Mouse (Mus musculus) embryo, embryonic 10 days (tissue): Measurements from ENCODE around the gene Lpcat1.

Experiments used
- DNase-seq: peaks from one replicate; pipeline ENCODE4 v3.0.0-alpha.2; 2015; ENCODE audit warnings: low spot score

The Lpcat1 gene

GRCm38 (mm10) chr13:73446943-73447342 lies 20.1 kb upstream of the Lpcat1 start:
- peak; percentile 27 for DNase-seq

- DNase-seq = no peak
These were observed 19.5 kb upstream of the Lpcat1 start for GRCm38 (mm10) chr13:73447478-73447877.

- DNase-seq = no peak
These were observed 18.8 kb upstream of the Lpcat1 start for GRCm38 (mm10) chr13:73448201-73448600.

GRCm38 (mm10) chr13:73448723-73449122 lies 18.3 kb upstream of the Lpcat1 start:
- no peak for DNase-seq

- DNase-seq = no peak
These were observed 13.3 kb upstream of the Lpcat1 start for GRCm38 (mm10) chr13:73453503-73454217.

GRCm38 (mm10) chr13:73455328-73455727 lies 11.7 kb upstream of the Lpcat1 start:
- no peak for DNase-seq

- DNase-seq = no peak
These were observed 9.7 kb upstream of the Lpcat1 start for GRCm38 (mm10) chr13:73457301-73457700.

- no peak for DNase-seq
These were observed 9.3 kb upstream of the Lpcat1 start for GRCm38 (mm10) chr13:73457741-73458140.

DNA sequence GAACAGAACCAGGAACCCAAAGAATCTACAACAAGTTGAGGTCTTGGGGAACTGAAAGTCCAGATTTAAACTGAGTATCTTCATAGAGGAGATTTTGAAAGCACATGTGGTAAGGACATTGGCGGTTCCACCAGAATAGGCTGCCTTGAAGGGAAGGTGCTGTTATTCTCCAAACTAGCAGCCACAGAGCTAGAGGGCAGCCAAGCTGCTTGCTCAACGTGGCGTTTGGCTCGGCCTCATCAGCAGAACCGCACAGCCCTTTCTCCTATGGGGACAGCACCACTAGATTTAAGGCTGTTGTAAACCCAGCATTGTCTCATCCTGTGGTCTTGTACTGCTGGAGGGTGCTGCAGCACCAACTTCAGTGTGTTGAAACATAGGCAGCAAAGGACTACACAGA lies 8.3 kb upstream of the Lpcat1 start:
- DNase-seq = no peak

- DNase-seq = no peak
These were observed 7.7 kb upstream of the Lpcat1 start for GRCm38 (mm10) chr13:73459189-73459850.

- no peak for DNase-seq
These were observed 5.4 kb upstream of the Lpcat1 start for GRCm38 (mm10) chr13:73461551-73461950.

DNA sequence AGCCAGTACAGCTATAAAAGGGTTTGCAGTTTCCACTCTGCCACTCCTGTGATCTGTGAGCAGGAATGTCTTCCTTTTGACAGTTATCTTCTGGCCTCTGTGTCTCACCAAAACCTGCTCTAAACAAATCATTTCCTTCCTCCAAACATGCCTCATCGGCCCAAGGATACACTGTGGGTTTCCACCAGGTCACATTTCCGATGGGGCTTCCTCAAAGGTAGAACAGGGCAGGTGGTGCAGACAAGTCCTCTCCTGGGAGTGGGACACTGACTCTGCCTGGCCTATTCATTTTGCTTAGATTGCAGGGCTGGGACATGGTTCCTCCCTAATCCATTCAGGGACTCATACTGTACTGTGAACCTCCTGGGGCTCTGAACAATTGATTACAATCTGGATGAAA lies 1.8 kb upstream of the Lpcat1 start:
- DNase-seq = no peak

- DNase-seq = no peak
These were observed 586 bp upstream of the Lpcat1 start for GRCm38 (mm10) chr13:73466411-73466810.

DNA sequence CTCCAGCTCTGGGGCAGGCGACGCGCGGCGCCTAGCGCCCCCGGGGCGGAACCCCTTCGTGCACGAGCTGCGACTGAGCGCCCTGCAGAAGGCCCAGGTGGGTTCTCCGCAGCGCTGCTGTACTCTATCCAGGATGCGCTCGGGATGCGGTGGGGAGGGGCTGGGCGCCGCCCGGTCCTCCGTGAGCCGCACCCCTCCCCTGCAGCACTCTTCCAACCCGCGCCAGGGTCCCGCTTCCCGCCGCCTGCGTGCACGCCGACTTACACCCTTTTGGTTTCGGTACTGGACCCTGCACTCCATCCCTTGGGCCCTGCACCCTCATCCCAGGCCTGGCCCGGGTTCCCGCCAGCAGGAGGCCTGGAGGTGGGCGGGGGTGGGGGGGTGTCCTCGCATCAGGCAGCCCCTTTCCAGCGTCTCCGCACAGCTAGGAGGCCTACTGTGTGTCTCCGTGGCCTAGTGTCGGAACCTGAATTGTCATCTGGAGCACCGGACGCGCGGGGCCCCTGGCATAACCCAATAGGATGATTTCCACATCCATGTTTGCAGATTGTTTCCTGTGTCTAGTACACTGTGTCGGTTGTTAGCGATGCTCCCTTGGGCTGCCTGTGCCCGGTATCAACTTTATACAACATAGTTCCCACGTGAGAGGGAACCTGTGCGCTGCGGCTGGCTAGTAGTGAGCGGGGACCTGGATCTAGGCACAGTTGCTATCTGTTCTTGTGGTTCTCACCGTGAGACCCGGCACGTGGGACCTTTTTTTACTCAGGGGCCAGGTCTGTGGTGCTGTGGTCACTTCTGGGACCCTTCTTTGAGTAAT lies 632 bp downstream of the Lpcat1 start:
- DNase-seq = peak; percentile 54

DNA sequence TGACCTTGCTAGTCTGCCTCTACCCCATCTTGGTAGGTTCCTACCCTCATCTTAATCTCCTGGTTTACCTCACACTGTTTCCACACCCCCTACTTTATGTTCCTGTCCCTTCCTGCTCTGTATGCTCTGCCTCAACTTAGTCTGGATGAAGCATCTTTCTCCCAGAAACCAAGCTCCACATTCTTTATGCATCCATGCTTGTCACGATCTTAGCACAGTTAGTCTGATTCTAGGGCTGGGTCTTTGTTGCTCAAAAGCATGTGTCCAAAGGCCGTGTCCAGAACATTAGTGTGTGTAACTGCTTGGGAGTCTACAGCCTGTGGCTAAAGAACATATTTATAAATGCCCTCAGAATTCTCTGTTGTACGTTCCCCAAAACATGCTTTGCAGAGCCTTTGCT lies 1.8 kb downstream of the Lpcat1 start:
- DNase-seq = no peak

- DNase-seq = no peak
These were observed 2.4 kb downstream of the Lpcat1 start for GRCm38 (mm10) chr13:73469257-73469967.

DNA sequence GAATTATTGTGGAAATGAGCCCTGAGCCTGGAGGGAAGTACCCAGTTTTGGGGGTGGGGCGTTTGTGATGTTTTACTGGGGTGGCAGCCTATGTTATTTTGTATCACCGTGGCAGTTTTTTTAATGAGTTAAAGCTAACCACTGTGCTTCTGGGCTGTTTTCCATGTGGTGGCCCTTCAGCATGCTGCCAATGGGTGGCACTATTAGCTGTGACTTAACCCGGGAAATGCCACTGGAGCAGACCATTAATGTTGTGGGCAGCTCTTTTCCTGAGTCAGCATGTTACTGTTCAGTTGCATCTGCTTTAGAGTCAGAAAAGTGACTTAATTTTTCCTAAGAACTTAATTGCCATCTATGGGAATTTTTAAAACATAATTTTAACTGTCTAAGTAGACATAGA lies 5.5 kb downstream of the Lpcat1 start:
- no peak for DNase-seq

- no peak for DNase-seq
These were observed 6.7 kb downstream of the Lpcat1 start for GRCm38 (mm10) chr13:73473746-73474145.

- DNase-seq = no peak
These were observed 7.2 kb downstream of the Lpcat1 start for GRCm38 (mm10) chr13:73474163-73474562.

DNA sequence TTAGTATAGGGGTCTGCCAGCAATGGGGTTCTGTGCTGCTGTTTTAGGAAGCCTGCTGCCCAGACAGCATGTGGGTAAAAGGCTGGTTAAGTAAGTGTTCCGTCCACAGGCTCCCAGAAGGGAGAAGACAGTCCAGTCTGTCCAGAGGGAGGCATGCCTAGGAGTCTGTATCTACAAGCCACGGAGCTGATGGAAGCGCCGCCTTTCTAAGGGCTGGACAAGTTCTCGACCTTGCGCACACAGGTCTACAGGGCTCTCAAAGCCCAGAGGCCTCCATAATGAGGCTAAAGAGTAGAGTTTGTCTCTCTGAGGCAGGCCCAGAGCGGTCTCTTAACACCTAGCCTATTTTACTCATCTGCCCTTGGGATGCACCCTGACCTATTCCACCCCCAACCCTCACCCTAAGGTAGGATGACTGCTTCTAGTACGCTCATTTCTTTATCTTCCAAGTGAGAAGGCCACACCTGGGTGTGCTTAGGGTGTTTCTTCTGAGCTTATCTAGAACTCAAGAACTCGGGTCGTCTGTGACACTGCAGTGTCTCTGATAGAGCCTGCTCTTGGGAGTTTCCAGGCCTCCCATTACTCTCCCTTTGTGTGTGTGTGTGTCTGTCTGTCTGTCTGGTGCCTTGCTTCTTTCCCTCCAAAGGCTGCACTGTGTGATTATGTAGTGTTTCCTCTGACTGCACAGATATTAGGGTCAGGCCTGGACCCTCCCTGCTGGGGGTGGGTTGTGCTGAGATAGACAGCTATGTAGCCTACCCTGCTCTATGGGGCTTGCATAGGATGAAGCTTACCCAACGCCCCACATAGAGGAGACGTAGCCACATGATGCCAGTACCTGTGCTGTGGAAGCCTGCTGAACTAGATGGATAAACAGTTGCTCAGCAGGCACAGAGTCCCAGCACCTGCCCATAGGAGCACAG lies 8.3 kb downstream of the Lpcat1 start:
- DNase-seq = peak; percentile 17

- DNase-seq = no peak
These were observed 9.3 kb downstream of the Lpcat1 start for GRCm38 (mm10) chr13:73476259-73476658.
